ENCODE assay signal across 8 mouse cellular contexts in genomic region chr4:155694482-155695401, GRCm38 (mm10). TPM values are rescaled to one million over a fixed set of nuclear protein-coding genes. Genes with fewer than 3 reads are reported as not detected.
A peak's percentile ranks its signal among the peaks of the same experiment; 100 is the strongest.
DNase-seq lines count a peak whose midpoint lies in the region; ATAC-seq and TF ChIP-seq lines count a peak whose summit lies in the region.

No protein-coding gene starts in this region.

- H3K4me2 ChIP-seq in intestine, postnatal 0 days (replicated peaks; ENCODE audit: low read depth): peak overlapping the region; percentile 91
- H3K4me2 ChIP-seq in midbrain, embryonic 11.5 days: peak overlapping the region; percentile 90

- TF ChIP-seq CTCF in intestine, postnatal 0 days (IDR thresholded peaks at IDR 0.05; ENCODE audit: low read depth): peak; percentile 70

- peak overlapping the region; percentile 65 for H3K9ac ChIP-seq in intestine, postnatal 0 days (ENCODE audit: low read depth, low read length)
- peak overlapping the region; percentile 74 for H3K9ac ChIP-seq in midbrain, embryonic 11.5 days (ENCODE audit: low read length)

- H3K27me3 ChIP-seq in intestine, postnatal 0 days (replicated peaks; ENCODE audit: control insufficient read depth, insufficient read depth, low read length): no peaks in the 10 kb centered on the region
- H3K27me3 ChIP-seq in limb, embryonic 10.5 days (ENCODE audit: low read depth, poor library complexity, severe bottlenecking): peaks cover 50% of the 10 kb centered on the region
- H3K27me3 ChIP-seq in midbrain, embryonic 11.5 days (ENCODE audit: control insufficient read depth, insufficient read depth, low read length): peaks cover 15% of the 10 kb centered on the region

- no peaks in the 10 kb centered on the region for H3K9me3 ChIP-seq in intestine, postnatal 0 days (ENCODE audit: control insufficient read depth)
- H3K9me3 ChIP-seq in limb, embryonic 10.5 days (replicated peaks): no peaks in the 10 kb centered on the region
- H3K9me3 ChIP-seq in midbrain, embryonic 11.5 days (ENCODE audit: control insufficient read depth, low read length): no peaks in the 10 kb centered on the region

- H3K36me3 ChIP-seq in intestine, postnatal 0 days (ENCODE audit: control insufficient read depth, insufficient read depth): no peaks in the 10 kb centered on the region
- no peaks in the 10 kb centered on the region for H3K36me3 ChIP-seq in limb, embryonic 10.5 days
- H3K36me3 ChIP-seq in midbrain, embryonic 11.5 days (ENCODE audit: control insufficient read depth, insufficient read depth, low read length): no peaks in the 10 kb centered on the region

- ATAC-seq in intestine, postnatal 0 days: peak; percentile 68
- peak; percentile 72 for ATAC-seq in midbrain, embryonic 11.5 days (ENCODE audit: low FRiP score)

- DNase-seq in adrenal gland, adult 2 months: peak; percentile 85
- peak; percentile 63 for DNase-seq in embryo, embryonic 10.5 days (ENCODE audit: low spot score)
- peak; percentile 54 to 70 for DNase-seq in gastrocnemius, postnatal 4 days (ENCODE audit: low spot score in 2 of 2)
- peak; percentile 72 for DNase-seq in limb, embryonic 10.5 days (ENCODE audit: low spot score)
- DNase-seq in midbrain, embryonic 11.5 days (ENCODE audit: low spot score, missing footprints): peak; percentile 93
- peak; percentile 79 to 80 for DNase-seq in right cerebral cortex, postnatal 36 days (ENCODE audit: low spot score in 2 of 2)
- no peak for DNase-seq in adipocyte (ENCODE audit: low spot score)

- peak overlapping the region; percentile 60; the same call in 1 of the 2 replicates for H3K27ac ChIP-seq in intestine, postnatal 0 days (ENCODE audit: low read depth, low read length)
- H3K27ac ChIP-seq in limb, embryonic 10.5 days: peak overlapping the region; percentile 86
- no peak overlapping the region for H3K27ac ChIP-seq in midbrain, embryonic 11.5 days (ENCODE audit: low read depth, low read length)

- H3K4me3 ChIP-seq in intestine, postnatal 0 days (ENCODE audit: low read depth, low read length): peak overlapping the region; percentile 67
- peak overlapping the region; percentile 85 for H3K4me3 ChIP-seq in limb, embryonic 10.5 days
- peak overlapping the region; percentile 70 for H3K4me3 ChIP-seq in midbrain, embryonic 11.5 days (ENCODE audit: low read depth, low read length)

- H3K4me1 ChIP-seq in intestine, postnatal 0 days (replicated peaks; ENCODE audit: control insufficient read depth, insufficient read depth, low read length): no peaks in the 10 kb centered on the region
- H3K4me1 ChIP-seq in limb, embryonic 10.5 days: peaks cover 23% of the 10 kb centered on the region
- 0 out of 2 replicates have a peak, but pooled peaks cover 4% of the 10 kb centered on the region for H3K4me1 ChIP-seq in midbrain, embryonic 11.5 days (ENCODE audit: control insufficient read depth, insufficient read depth, low read length)

- WGBS in intestine, postnatal 0 days: 1% methylated on average over 89 of the region's 92 CpGs
- 1% methylated on average over 92 of the region's 92 CpGs for WGBS in limb, embryonic 10.5 days
- 1% methylated on average over 89 of the region's 92 CpGs for WGBS in midbrain, embryonic 11.5 days

RNA-seq across cellular contexts. Expression of gene Fndc10, which starts 0.6 kb away (rescaled TPM):
- total RNA-seq in adrenal gland, adult 2 months (2021): 10 to 100 TPM; 42.6 to 65.1 TPM
- polyA plus RNA-seq in adrenal gland, adult 2 months (2012; rRNA removed): 247 and 266 TPM in 2 replicates
- total RNA-seq in gastrocnemius, postnatal 4 days (2021): 10 to 100 TPM in 1 of 2 experiments, 1 to 10 TPM in 1; 9.8 to 10.4 TPM
- polyA plus RNA-seq in intestine, postnatal 0 days (2015; fragmentation: Nextera tagmentation; extraction: Ambion mirVana): 5.5 and 6.2 TPM in 2 replicates
- 1.5 and 2.6 TPM in 2 replicates for polyA plus RNA-seq in limb, embryonic 10.5 days (2016; fragmentation: Nextera tagmentation; extraction: Ambion mirVana)
- 1.3 and 1.5 TPM in 2 replicates for polyA plus RNA-seq in midbrain, embryonic 11.5 days (2014; fragmentation: Nextera tagmentation; extraction: Ambion mirVana)

RNA-seq across cellular contexts. Expression of gene Ssu72, which starts 9.9 kb away (rescaled TPM):
- total RNA-seq in adrenal gland, adult 2 months (2021): 100 to 1,000 TPM; 104 to 143 TPM
- polyA plus RNA-seq in adrenal gland, adult 2 months (2012; rRNA removed): 178 and 190 TPM in 2 replicates
- total RNA-seq in gastrocnemius, postnatal 4 days (2021): 10 to 100 TPM; 61.5 to 63.0 TPM
- 167 and 171 TPM in 2 replicates for polyA plus RNA-seq in intestine, postnatal 0 days (2015; fragmentation: Nextera tagmentation; extraction: Ambion mirVana)
- polyA plus RNA-seq in limb, embryonic 10.5 days (2016; fragmentation: Nextera tagmentation; extraction: Ambion mirVana): 161 and 163 TPM in 2 replicates
- 147 and 155 TPM in 2 replicates for polyA plus RNA-seq in midbrain, embryonic 11.5 days (2014; fragmentation: Nextera tagmentation; extraction: Ambion mirVana)

RNA-seq across cellular contexts. Expression of gene Mib2, which starts 25.7 kb away (rescaled TPM):
- 10 to 100 TPM; 40.8 to 50.9 TPM for total RNA-seq in adrenal gland, adult 2 months (2021)
- 110 and 117 TPM in 2 replicates for polyA plus RNA-seq in adrenal gland, adult 2 months (2012; rRNA removed)
- total RNA-seq in gastrocnemius, postnatal 4 days (2021): 10 to 100 TPM; 25.9 to 27.1 TPM
- 8.2 and 10.5 TPM in 2 replicates for polyA plus RNA-seq in intestine, postnatal 0 days (2015; fragmentation: Nextera tagmentation; extraction: Ambion mirVana)
- polyA plus RNA-seq in limb, embryonic 10.5 days (2016; fragmentation: Nextera tagmentation; extraction: Ambion mirVana): 18.9 and 25.2 TPM in 2 replicates
- polyA plus RNA-seq in midbrain, embryonic 11.5 days (2014; fragmentation: Nextera tagmentation; extraction: Ambion mirVana): 11.8 and 12.8 TPM in 2 replicates

RNA-seq across cellular contexts. Expression of gene Tmem240, which starts 39.9 kb away (rescaled TPM):
- under 1 TPM; 0.55 to 0.73 TPM for total RNA-seq in adrenal gland, adult 2 months (2021)
- 2.0 and 3.1 TPM in 2 replicates for polyA plus RNA-seq in adrenal gland, adult 2 months (2012; rRNA removed)
- 1 to 10 TPM; 1.3 to 1.5 TPM for total RNA-seq in gastrocnemius, postnatal 4 days (2021)
- 0.13 and 0.24 TPM in 2 replicates for polyA plus RNA-seq in intestine, postnatal 0 days (2015; fragmentation: Nextera tagmentation; extraction: Ambion mirVana)
- polyA plus RNA-seq in limb, embryonic 10.5 days (2016; fragmentation: Nextera tagmentation; extraction: Ambion mirVana): 0.58 and 0.79 TPM in 2 replicates
- polyA plus RNA-seq in midbrain, embryonic 11.5 days (2014; fragmentation: Nextera tagmentation; extraction: Ambion mirVana): 0.69 and 0.96 TPM in 2 replicates

RNA-seq across cellular contexts. Expression of gene Mmp23, which starts 41.6 kb away (rescaled TPM):
- 1 to 10 TPM; 5.2 to 7.6 TPM for total RNA-seq in adrenal gland, adult 2 months (2021)
- 23.2 and 23.9 TPM in 2 replicates for polyA plus RNA-seq in adrenal gland, adult 2 months (2012; rRNA removed)
- 10 to 100 TPM; 30.1 to 37.9 TPM for total RNA-seq in gastrocnemius, postnatal 4 days (2021)
- polyA plus RNA-seq in intestine, postnatal 0 days (2015; fragmentation: Nextera tagmentation; extraction: Ambion mirVana): 31.3 and 37.0 TPM in 2 replicates
- polyA plus RNA-seq in limb, embryonic 10.5 days (2016; fragmentation: Nextera tagmentation; extraction: Ambion mirVana): 8.4 and 10.4 TPM in 2 replicates
- polyA plus RNA-seq in midbrain, embryonic 11.5 days (2014; fragmentation: Nextera tagmentation; extraction: Ambion mirVana): 2.5 and 4.1 TPM in 2 replicates

Comparison
In these comparisons a context has a peak if more than half of its experiments do, and no peak if none do; other contexts are left out.
1. RNA of gene Fndc10, which starts 0.6 kb away (polyA plus RNA-seq): 247 to 266 TPM in adrenal gland, adult 2 months; 5.5 to 6.2 TPM in intestine, postnatal 0 days, 1.5 to 2.6 TPM in limb, embryonic 10.5 days and 1.3 to 1.5 TPM in midbrain, embryonic 11.5 days; every median in the first group is over 10 times any median in the second.
2. Peak in every context shown above with its lines, with median percentiles within 50 percentile points of each other: H3K4me3 ChIP-seq.